Mouse (Mus musculus): ENCODE measurements around the gene Vmn1r18.
"Not testable (repeated sequence)": the region's sequence is repeated elsewhere in the genome, so short reads cannot be mapped to it uniquely, and the experiment has no call there.

The Vmn1r18 gene

DNA sequence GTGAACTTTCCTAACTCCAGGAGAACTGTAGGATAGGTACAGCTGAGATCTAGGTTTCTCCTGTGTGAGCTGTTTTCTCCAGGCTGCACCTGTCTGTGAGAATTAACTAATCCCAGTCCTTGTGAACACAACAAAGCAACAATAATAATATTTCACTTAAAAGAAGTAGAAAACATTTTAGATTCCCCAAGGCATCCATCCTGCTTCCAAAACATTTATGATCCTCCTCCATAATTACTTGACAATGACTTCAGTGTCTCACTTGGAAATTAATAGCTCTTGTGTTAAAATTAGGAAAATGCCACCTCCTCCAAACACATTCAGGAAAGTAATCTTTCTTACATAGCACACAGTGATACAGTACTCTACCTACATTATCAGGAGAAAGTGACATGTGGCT, at the start of gene Vmn1r18:
Gene Vmn1r18, minus strand, starts transcription at position 101 of the 400 bp plus-strand sequence.
- no peak for DNase-seq (ENCODE audit: low spot score)

DNA sequence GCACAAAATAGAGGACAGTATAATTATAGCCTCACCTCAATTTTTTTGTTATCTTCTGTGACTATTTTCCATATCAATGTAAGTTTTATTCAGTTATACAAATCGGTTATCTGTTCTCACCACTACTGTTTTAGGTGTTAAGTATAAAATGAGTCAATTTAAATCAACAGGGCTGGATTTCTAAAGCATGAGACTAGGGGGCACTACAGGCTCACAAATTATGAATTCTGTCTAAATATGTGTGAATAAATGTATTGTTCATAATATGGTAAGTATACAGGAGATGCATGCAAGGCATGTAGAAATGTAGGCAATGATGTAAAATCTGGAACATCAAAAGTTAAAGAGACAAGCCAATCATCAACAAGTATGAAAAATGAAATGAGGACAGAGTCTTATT, 35.6 kb upstream of the Vmn1r18 start:
- no peak for DNase-seq (ENCODE audit: low spot score)

DNA sequence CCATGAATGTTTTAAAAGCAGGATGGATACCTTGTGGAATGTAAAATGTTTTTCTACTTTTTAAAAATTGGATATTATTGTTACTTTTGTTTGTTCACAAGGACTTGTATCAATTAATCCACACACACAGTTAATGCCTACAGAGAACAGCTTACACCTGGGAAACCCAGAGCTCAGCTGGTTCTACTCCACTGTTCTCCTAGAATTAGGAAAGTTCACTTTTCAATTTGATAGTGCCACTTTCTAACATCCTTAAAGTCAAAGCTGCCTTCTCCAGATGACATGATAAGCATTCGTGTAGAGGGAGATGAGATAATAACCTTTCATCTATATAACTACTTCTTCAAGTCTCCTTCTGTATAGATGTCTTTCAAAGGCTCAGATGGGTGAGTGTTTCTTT, 33.0 kb upstream of the Vmn1r18 start, which contains the start of gene Vmn1r20:
Gene Vmn1r20, plus strand, starts transcription at position 301 of the 400 bp plus-strand sequence.
- DNase-seq (ENCODE audit: low spot score): no peak

DNA sequence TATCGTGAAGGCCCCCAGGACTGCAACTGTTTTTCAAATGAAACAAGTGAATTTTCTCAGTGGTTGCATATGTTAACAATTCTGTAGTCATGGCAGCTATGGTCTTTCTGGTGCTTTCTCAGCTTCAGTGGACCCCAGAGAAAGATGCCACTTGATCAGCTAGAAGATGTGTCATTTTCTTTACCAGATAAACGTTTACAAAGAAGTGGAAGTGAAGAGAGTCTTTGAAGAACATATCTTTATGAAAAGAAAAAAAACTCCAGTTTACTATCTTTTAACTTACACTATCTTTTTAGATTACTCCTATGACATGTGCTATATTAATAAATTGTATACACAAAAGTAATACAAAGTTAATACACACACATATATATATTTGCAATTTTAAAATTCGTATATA, 7.9 kb upstream of the Vmn1r18 start, which contains the start of gene Vmn1r19:
Gene Vmn1r19, plus strand, starts transcription at position 301 of the 400 bp plus-strand sequence.
- not testable (repeated sequence) for DNase-seq (ENCODE audit: low spot score)

DNA sequence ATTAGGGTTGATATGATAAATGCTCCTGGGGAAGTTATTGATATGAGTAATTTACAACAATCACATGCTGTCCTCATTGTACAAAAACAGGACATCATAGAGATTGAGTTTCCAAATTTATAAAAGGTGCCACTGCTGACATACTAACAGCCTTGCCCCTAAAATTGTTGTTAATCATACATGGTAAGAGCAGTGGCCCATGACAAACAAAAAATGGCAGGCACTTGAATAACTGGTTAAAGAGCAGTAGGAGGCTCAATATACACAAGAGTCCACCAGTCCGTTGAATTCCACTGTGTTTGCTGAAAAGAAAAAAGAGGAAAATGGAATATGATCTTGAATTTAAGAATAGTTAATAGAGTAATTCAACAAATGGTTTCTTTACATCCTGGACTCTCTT, 28.1 kb downstream of the Vmn1r18 start:
- DNase-seq (ENCODE audit: low spot score): no peak

DNA sequence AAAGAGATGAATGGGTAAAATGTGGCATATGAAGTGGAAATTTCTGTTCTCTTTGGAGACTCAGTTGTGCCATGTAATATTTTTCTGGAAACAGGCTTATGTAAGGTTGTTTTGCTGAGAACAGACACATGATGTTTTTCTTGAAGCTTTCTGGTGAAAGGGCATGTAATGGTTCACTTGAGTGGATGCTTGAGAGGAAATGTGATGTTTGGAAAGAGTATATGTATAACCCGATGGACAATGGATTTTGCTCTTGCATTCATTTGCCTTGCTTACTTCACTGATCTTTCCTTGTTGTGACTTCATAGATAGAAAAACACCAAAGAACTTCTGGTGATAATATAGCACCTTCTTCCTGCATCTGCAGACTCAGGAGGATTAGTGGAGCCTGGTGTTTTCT, 29.7 kb downstream of the Vmn1r18 start:
- DNase-seq (ENCODE audit: low spot score): not testable (repeated sequence)

DNA sequence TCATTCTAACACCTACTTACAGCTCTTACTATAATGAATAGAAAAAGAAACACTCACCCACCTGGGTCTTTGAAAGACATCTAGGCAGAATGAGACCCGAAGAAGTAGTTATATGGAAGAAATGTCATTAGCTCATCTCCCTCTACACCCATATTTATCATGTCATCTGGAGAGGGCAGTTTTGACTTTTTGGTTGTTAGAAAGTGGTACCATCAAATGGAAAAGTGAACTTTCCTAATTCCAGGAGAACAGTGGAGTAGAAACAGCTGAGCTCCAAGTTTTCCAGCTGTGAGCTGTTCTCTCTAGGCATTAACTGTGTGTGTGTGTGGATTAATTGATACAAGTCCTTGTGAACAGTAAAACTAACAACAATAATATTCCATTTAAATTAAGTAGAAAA, 32.0 kb downstream of the Vmn1r18 start, which contains the start of gene Vmn1r17:
Gene Vmn1r17, minus strand, starts transcription at position 101 of the 400 bp plus-strand sequence.
- no peak for DNase-seq (ENCODE audit: low spot score)

DNA sequence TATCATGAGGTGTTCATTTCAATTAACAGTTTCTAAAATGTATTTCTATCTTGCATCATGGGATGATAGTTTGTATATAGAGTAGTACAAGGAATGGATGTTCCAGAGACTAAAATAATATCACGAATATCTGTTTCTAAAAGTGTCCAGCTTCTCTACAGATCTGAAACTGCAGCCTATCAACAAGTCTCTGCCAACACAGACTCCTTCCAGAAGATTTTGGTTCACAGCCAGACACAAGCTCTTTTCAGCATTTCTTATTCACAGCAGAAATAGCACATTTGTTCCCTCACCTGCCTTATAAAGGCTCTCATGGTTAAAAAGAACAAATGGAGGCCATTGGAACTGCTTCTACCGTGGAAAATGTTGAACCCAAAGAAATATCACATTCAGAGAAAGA, 38.7 kb downstream of the Vmn1r18 start:
- no peak for DNase-seq (ENCODE audit: low spot score)

DNA sequence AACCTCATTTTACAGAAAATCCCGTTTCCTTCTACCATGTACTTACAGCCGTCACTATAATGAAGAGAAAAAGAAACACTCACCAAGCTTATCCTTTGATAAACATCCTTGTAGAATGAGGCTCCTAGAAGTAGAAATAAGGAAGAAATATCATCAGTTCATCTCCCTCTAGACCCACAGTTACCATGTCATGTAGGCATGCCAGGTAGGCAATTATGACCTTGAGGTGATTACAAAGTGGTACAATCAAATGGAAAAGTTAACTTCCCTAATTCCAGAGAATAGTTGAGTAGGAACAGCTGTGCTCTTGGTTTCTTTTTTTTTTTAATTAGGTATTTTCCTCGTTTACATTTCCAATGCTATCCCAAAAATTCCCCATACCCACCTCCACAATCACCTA, 66.2 kb downstream of the Vmn1r18 start, which contains the start of gene Vmn1r16:
Gene Vmn1r16, minus strand, starts transcription at position 101 of the 400 bp plus-strand sequence.
- DNase-seq (ENCODE audit: low spot score): no peak
